In the genomic region with DNA sequence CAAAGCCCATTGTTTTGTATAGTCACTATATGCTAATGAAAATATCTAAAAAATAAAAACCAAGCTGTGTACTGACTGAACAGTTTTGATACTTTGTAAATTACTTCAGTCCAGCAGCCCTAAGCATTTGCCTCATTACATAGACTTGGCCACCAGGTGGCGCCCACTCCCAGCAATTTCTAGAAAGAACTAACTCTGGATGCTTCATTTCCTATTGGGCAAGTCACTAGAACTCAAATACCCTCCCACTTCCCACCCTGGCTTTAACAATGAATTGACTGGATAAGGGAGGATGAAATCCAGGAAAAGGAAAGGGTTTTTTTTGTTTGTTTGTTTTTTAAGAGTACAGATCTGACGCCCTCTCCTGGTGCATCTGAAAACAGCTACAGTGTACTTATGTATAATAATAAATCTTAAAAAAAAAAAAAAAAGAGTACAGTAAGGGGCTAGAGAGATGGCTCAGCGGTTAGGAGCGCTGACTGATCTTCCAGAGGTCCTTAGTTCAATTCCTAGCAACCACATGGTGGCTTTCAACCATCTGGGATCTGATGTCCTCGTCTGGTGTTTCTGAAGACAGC, we compare ENCODE assay signal across 8 mouse cellular contexts. TPM values are rescaled to one million over a fixed set of nuclear protein-coding genes. Genes with fewer than 3 reads are reported as not detected.
DNase-seq lines count a peak whose midpoint lies in the region; ATAC-seq and TF ChIP-seq lines count a peak whose summit lies in the region.

No protein-coding gene starts in this region.

- peak; percentile 87 for ATAC-seq in erythroblast, adult 5-6 weeks (replicated peaks; ENCODE audit: low FRiP score, poor library complexity, severe bottlenecking)
- ATAC-seq in heart, postnatal 0 days (ENCODE audit: insufficient read depth, low read depth): peak; percentile 69
- peak; percentile 55 for ATAC-seq in liver, postnatal 0 days
- peak; percentile 92 for ATAC-seq in neural tube, embryonic 15.5 days (ENCODE audit: low FRiP score)

- peak overlapping the region; percentile 62; the same call in 1 of the 2 replicates for H3K4me2 ChIP-seq in CH12.LX (ENCODE audit: insufficient read depth, low read depth, poor library complexity, severe bottlenecking)
- H3K4me2 ChIP-seq in heart, postnatal 0 days (ENCODE audit: low read depth, low read length): no peak overlapping the region
- no peak overlapping the region for H3K4me2 ChIP-seq in liver, postnatal 0 days (ENCODE audit: low read depth, low read length)
- no peak overlapping the region for H3K4me2 ChIP-seq in neural tube, embryonic 15.5 days

- no peak for TF ChIP-seq EP300 in CH12.LX (IDR thresholded peaks at IDR 0.05; ENCODE audit: low read length)
- TF ChIP-seq EP300 in heart, postnatal 0 days (IDR thresholded peaks at IDR 0.05; ENCODE audit: low read depth): no peak
- TF ChIP-seq EP300 in liver, postnatal 0 days (IDR thresholded peaks at IDR 0.05; ENCODE audit: low read depth): no peak

- DNase-seq in CH12.LX (ENCODE audit: extremely low read depth): peak; percentile 86
- DNase-seq in brain, adult 2 months (ENCODE audit: low read depth, low spot score): peak; percentile 88
- DNase-seq in heart, postnatal 0 days (ENCODE audit: low spot score): peak; percentile 92
- peak; percentile 84 to 93 for DNase-seq in kidney, postnatal 36 days
- DNase-seq in liver, postnatal 0 days: peak; percentile 87

- no peak overlapping the region for H3K4me3 ChIP-seq in CH12.LX (replicated peaks in 1 of 3; ENCODE audit: low read depth in 2 of 3, low read length in 2 of 3, poor library complexity in 1 of 3)
- no peak overlapping the region for H3K4me3 ChIP-seq in heart, postnatal 0 days (ENCODE audit: low read depth, low read length)
- no peak overlapping the region for H3K4me3 ChIP-seq in liver, postnatal 0 days (ENCODE audit: low read depth, low read length)
- H3K4me3 ChIP-seq in neural tube, embryonic 15.5 days (replicated peaks): no peak overlapping the region
- no peak overlapping the region for H3K4me3 ChIP-seq in testis, adult 2 months (ENCODE audit: control insufficient read depth, low read depth, low read length)

- H3K27ac ChIP-seq in CH12.LX (ENCODE audit: insufficient read depth, low read depth): no peak overlapping the region
- no peak overlapping the region for H3K27ac ChIP-seq in heart, postnatal 0 days (ENCODE audit: low read depth)
- no peak overlapping the region for H3K27ac ChIP-seq in liver, postnatal 0 days (ENCODE audit: low read depth)
- H3K27ac ChIP-seq in neural tube, embryonic 15.5 days (replicated peaks): no peak overlapping the region
- H3K27ac ChIP-seq in testis, adult 2 months (ENCODE audit: control insufficient read depth, insufficient read depth, low read depth, low read length): no peak overlapping the region

- H3K36me3 ChIP-seq in CH12.LX (replicated peaks in 1 of 2; ENCODE audit: control insufficient read depth in 1 of 2, insufficient read depth in 1 of 2, low read length in 1 of 2): no peaks in the 10 kb centered on the region
- H3K36me3 ChIP-seq in heart, postnatal 0 days (replicated peaks; ENCODE audit: control insufficient read depth, insufficient read depth, low read length): no peaks in the 10 kb centered on the region
- H3K36me3 ChIP-seq in liver, postnatal 0 days (replicated peaks; ENCODE audit: insufficient read depth, low read length): no peaks in the 10 kb centered on the region
- no peaks in the 10 kb centered on the region for H3K36me3 ChIP-seq in neural tube, embryonic 15.5 days
- no peaks in the 10 kb centered on the region for H3K36me3 ChIP-seq in testis, adult 2 months (ENCODE audit: control insufficient read depth, insufficient read depth, low read length)

- in situ Hi-C loops in CH12.LX (cut with MboI; ENCODE audit: low pct_ligation_motif_present, low pct_unique_long_range_greater_than_20kb, low sequenced_read_pairs): loop anchor here (5.0 kb wide), 1 partner anchor 237 kb away; no protein-coding TSS in a partner anchor

- no peak overlapping the region for H3K9ac ChIP-seq in CH12.LX (ENCODE audit: insufficient read depth, low read depth)
- no peak overlapping the region for H3K9ac ChIP-seq in heart, postnatal 0 days (replicated peaks; ENCODE audit: low read depth, low read length)
- no peak overlapping the region for H3K9ac ChIP-seq in liver, postnatal 0 days (replicated peaks)
- H3K9ac ChIP-seq in neural tube, embryonic 15.5 days (replicated peaks): no peak overlapping the region

- no peaks in the 10 kb centered on the region for H3K4me1 ChIP-seq in CH12.LX (ENCODE audit: control insufficient read depth in 1 of 2, insufficient read depth in 2 of 2)
- no peaks in the 10 kb centered on the region for H3K4me1 ChIP-seq in heart, postnatal 0 days (ENCODE audit: control insufficient read depth, insufficient read depth)
- no peaks in the 10 kb centered on the region for H3K4me1 ChIP-seq in liver, postnatal 0 days (ENCODE audit: insufficient read depth)
- H3K4me1 ChIP-seq in neural tube, embryonic 15.5 days: no peaks in the 10 kb centered on the region
- H3K4me1 ChIP-seq in testis, adult 2 months (ENCODE audit: control insufficient read depth, insufficient read depth, low read length): no peaks in the 10 kb centered on the region

- dilution Hi-C loops in CH12.LX (cut with MboI; ENCODE audit: extremely low pct_ligation_motif_present, extremely low pct_unique_long_range_greater_than_20kb, low sequenced_read_pairs): no loop called here

- peaks cover 2% of the 10 kb centered on the region for H3K27me3 ChIP-seq in CH12.LX (replicated peaks)
- H3K27me3 ChIP-seq in heart, postnatal 0 days (ENCODE audit: control insufficient read depth, insufficient read depth, low read length): no peaks in the 10 kb centered on the region
- no peaks in the 10 kb centered on the region for H3K27me3 ChIP-seq in liver, postnatal 0 days (ENCODE audit: insufficient read depth, low read length)
- H3K27me3 ChIP-seq in neural tube, embryonic 15.5 days (replicated peaks): no peaks in the 10 kb centered on the region
- no peaks in the 10 kb centered on the region for H3K27me3 ChIP-seq in testis, adult 2 months (ENCODE audit: control insufficient read depth, insufficient read depth, low read length)

- H3K79me2 ChIP-seq in CH12.LX (replicated peaks; ENCODE audit: control insufficient read depth, extremely low read depth, insufficient read depth, poor library complexity, severe bottlenecking): no peaks in the 10 kb centered on the region

- TF ChIP-seq RAD21 in CH12.LX (IDR thresholded peaks at IDR 0.05; ENCODE audit: low read depth, low read length): peak; percentile 87

- peak; percentile 89 to 96 for TF ChIP-seq CTCF in CH12.LX (conservative IDR thresholded peaks at IDR 0.05 in 1 of 2, IDR thresholded peaks at IDR 0.05 in 1 of 2; ENCODE audit: low read depth in 2 of 2, low read length in 2 of 2)
- peak; percentile 85 for TF ChIP-seq CTCF in heart, postnatal 0 days (IDR thresholded peaks at IDR 0.05; ENCODE audit: low read depth)
- peak; percentile 92 for TF ChIP-seq CTCF in liver, postnatal 0 days (IDR thresholded peaks at IDR 0.05; ENCODE audit: low read depth)
- peak; percentile 45; the same call in 1 of the 2 replicates for TF ChIP-seq CTCF in testis, adult 2 months (IDR thresholded peaks at IDR 0.05; ENCODE audit: control insufficient read depth, insufficient read depth, insufficient replicate concordance, low read depth, low read length)

- no peak for TF ChIP-seq POLR2A in CH12.LX (IDR thresholded peaks at IDR 0.05; ENCODE audit: low read depth, low read length)
- TF ChIP-seq POLR2A in testis, adult 2 months (IDR thresholded peaks at IDR 0.05; ENCODE audit: control insufficient read depth, low read depth, low read length): no peak

- WGBS in heart, postnatal 0 days: 39% methylated on average over 5 of the region's 5 CpGs
- 36% methylated on average over 5 of the region's 5 CpGs for WGBS in liver, postnatal 0 days (ENCODE audit: insufficient replicate concordance)
- WGBS in neural tube, embryonic 15.5 days: 38% methylated on average over 5 of the region's 5 CpGs

- no peaks in the 10 kb centered on the region for H3K9me3 ChIP-seq in CH12.LX (replicated peaks; ENCODE audit: low read length)
- H3K9me3 ChIP-seq in heart, postnatal 0 days (replicated peaks; ENCODE audit: control insufficient read depth, low read length): no peaks in the 10 kb centered on the region
- H3K9me3 ChIP-seq in liver, postnatal 0 days (ENCODE audit: low read length): no peaks in the 10 kb centered on the region
- H3K9me3 ChIP-seq in neural tube, embryonic 15.5 days (replicated peaks): no peaks in the 10 kb centered on the region

TF ChIP-seq in CH12.LX, 34 proteins besides CTCF, POLR2A, EP300 and RAD21:
- TF ChIP-seq ZNF384 (IDR thresholded peaks at IDR 0.05; ENCODE audit: low read depth, low read length) (peak; percentile 89), HCFC1 (IDR thresholded peaks at IDR 0.05; ENCODE audit: low read depth, low read length) (no peak), SMC3 (IDR thresholded peaks at IDR 0.05; ENCODE audit: low read depth, low read length) (peak; percentile 75), ZC3H11A (IDR thresholded peaks at IDR 0.05; ENCODE audit: low read depth, low read length) (peak; percentile 17; the same call in 1 of the 2 replicates), NELFE (IDR thresholded peaks at IDR 0.05; ENCODE audit: low read depth, low read length) (no peak)

RNA-seq across cellular contexts. Expression of gene Xpo4, which starts 14.8 kb away (rescaled TPM):
- total RNA-seq in CH12.LX (2012; rRNA removed) (30.2 and 41.0 TPM in 2 replicates), CH12.LX (2014; rRNA removed) (47.3 and 57.8 TPM in 2 replicates)
- polyA plus RNA-seq in CH12.LX (2012; ENCODE audit: insufficient read length, low read depth): 36.3 and 43.0 TPM in 2 replicates
- 13.1 and 15.7 TPM in 2 replicates for total RNA-seq in erythroblast, adult 5-6 weeks (2015; ENCODE audit: low replicate concordance)
- total RNA-seq in erythroblast, adult 5-6 weeks (2017; ENCODE audit: low replicate concordance): 26.1 and 51.7 TPM in 2 replicates
- 10.9 and 26.0 TPM in 2 replicates for total RNA-seq in heart, postnatal 0 days (2014; rRNA removed; ENCODE audit: low replicate concordance)
- 5.1 and 6.5 TPM in 2 replicates for polyA plus RNA-seq in heart, postnatal 0 days (2015; fragmentation: Nextera tagmentation; extraction: Ambion mirVana)
- 4.9 and 5.0 TPM in 2 replicates for polyA plus RNA-seq in liver, postnatal 0 days (2015; fragmentation: Nextera tagmentation; extraction: Ambion mirVana)
- polyA plus RNA-seq in neural tube, embryonic 15.5 days (2015; fragmentation: Nextera tagmentation; extraction: Ambion mirVana): 11.0 and 13.3 TPM in 2 replicates
- polyA plus RNA-seq in testis, adult 2 months (2012; rRNA removed): 12.2 and 14.5 TPM in 2 replicates
